Mouse (Mus musculus) embryonic facial prominence, embryonic 13.5 days (tissue): ENCODE measurements around the gene Shf. TPM values are rescaled to one million over a fixed set of nuclear protein-coding genes. Genes with fewer than 3 reads are reported as not detected.
"Not testable (repeated sequence)": the region's sequence is repeated elsewhere in the genome, so short reads cannot be mapped to it uniquely, and the experiment has no call there.

ENCODE experiments used
- ATAC-seq: fragments of 200-750 bp; cut with Nextera tagmentation; 2 replicates; pipeline ENCODE4 v1.8.0; 2017; ENCODE audit warnings: low read depth; ENCODE audit not compliant: insufficient number of reproducible peaks, insufficient read depth, low FRiP score, low TSS enrichment
- H3K27ac ChIP-seq: fragments of 300-500 bp; sonication (generic); 2 replicates; pipeline ENCODE4 v1.5.1; 2015; ENCODE audit warnings: moderate library complexity, mild to moderate bottlenecking, inconsistent platforms
- H3K27me3 ChIP-seq: fragments of 300-500 bp; sonication (generic); 2 replicates; pipeline ENCODE4 v1.6.1; 2015; ENCODE audit warnings: mild to moderate bottlenecking, inconsistent platforms
- H3K36me3 ChIP-seq: fragments of 300-500 bp; sonication (generic); 2 replicates; pipeline ENCODE4 v1.6.1; 2015; ENCODE audit warnings: mild to moderate bottlenecking, inconsistent platforms
- H3K4me1 ChIP-seq: fragments of 300-500 bp; sonication (generic); 2 replicates; pipeline ENCODE4 v1.6.1; 2015; ENCODE audit warnings: inconsistent platforms
- H3K4me2 ChIP-seq: fragments of 300-500 bp; sonication (generic); 2 replicates; pipeline ENCODE4 v1.6.1; 2015; ENCODE audit warnings: moderate library complexity, mild to moderate bottlenecking, inconsistent platforms
- H3K4me3 ChIP-seq: fragments of 300-500 bp; sonication (generic); 2 replicates; pipeline ENCODE4 v1.5.1; 2015; ENCODE audit warnings: mild to moderate bottlenecking, inconsistent platforms
- H3K9ac ChIP-seq: fragments of 300-500 bp; sonication (generic); 2 replicates; pipeline ENCODE4 v1.6.1; 2015; ENCODE audit warnings: mild to moderate bottlenecking, inconsistent platforms
- H3K9me3 ChIP-seq: fragments of 300-500 bp; sonication (generic); 2 replicates; pipeline ENCODE4 v1.6.1; 2016; ENCODE audit warnings: inconsistent platforms
- WGBS: fragments of 180-500 bp; shearing (Covaris S2); methylation state at CpG from one replicate; pipeline ENCODE4 v1.1.7; 2015; ENCODE audit warnings: mixed read lengths; 5-methylcytosine and 5-hydroxymethylcytosine counted together
- polyA plus RNA-seq: library from polyadenylated mRNA; unstranded; fragments of >200 nt; fragmentation: Nextera tagmentation; extraction: Ambion mirVana; gene quantifications from 2 replicates; pipeline ENCODE4 v1.2.1, GENCODE M21; 2015

Shf gene
- polyA plus RNA-seq, 1 experiment from 2014 or later, result 6.6 TPM

- no peak for ATAC-seq
- no peaks in the 10 kb centered on the region for H3K9me3 ChIP-seq
- H3K4me2 ChIP-seq, result no peak overlapping the region
- H3K36me3 ChIP-seq, result peaks cover 67% of the 10 kb centered on the region
- peaks cover 21% of the 10 kb centered on the region for H3K4me1 ChIP-seq
- H3K9ac ChIP-seq, result no peak overlapping the region
- WGBS, result 88% methylated on average over 5 of the region's 5 CpGs
- H3K4me3 ChIP-seq, result no peak overlapping the region
- H3K27ac ChIP-seq, result no peak overlapping the region
- no peaks in the 10 kb centered on the region for H3K27me3 ChIP-seq
Measured at GRCm38 (mm10) chr2:122355389-122355788, 13.6 kb downstream of the Shf start.

- no peak overlapping the region for H3K4me3 ChIP-seq
- peaks cover 28% of the 10 kb centered on the region for H3K4me1 ChIP-seq
- no peak overlapping the region for H3K9ac ChIP-seq
- H3K36me3 ChIP-seq, result peaks cover 61% of the 10 kb centered on the region
- ATAC-seq, result no peak
- H3K9me3 ChIP-seq, result no peaks in the 10 kb centered on the region
- WGBS, result 68% methylated on average over 12 of the region's 12 CpGs
- H3K27ac ChIP-seq, result no peak overlapping the region
- no peak overlapping the region for H3K4me2 ChIP-seq
- no peaks in the 10 kb centered on the region for H3K27me3 ChIP-seq
Measured at GRCm38 (mm10) chr2:122354191-122354929, 14.6 kb downstream of the Shf start.

- H3K4me3 ChIP-seq, result no peak overlapping the region
- peaks cover 55% of the 10 kb centered on the region for H3K36me3 ChIP-seq
- H3K27me3 ChIP-seq, result no peaks in the 10 kb centered on the region
- no peak overlapping the region for H3K27ac ChIP-seq
- no peak for ATAC-seq
- H3K9ac ChIP-seq, result no peak overlapping the region
- WGBS, result 84% methylated on average over 8 of the region's 8 CpGs
- H3K9me3 ChIP-seq, result no peaks in the 10 kb centered on the region
- no peak overlapping the region for H3K4me2 ChIP-seq
- H3K4me1 ChIP-seq, result peaks cover 32% of the 10 kb centered on the region
Measured at GRCm38 (mm10) chr2:122353765-122354164, 15.2 kb downstream of the Shf start.

GRCm38 (mm10) chr2:122352992-122353391 lies 16.0 kb downstream of the Shf start:
- Histone ChIP-seq H3K27me3 (no peaks in the 10 kb centered on the region), H3K4me2 (no peak overlapping the region), H3K27ac (no peak overlapping the region), H3K4me3 (no peak overlapping the region), H3K36me3 (peaks cover 50% of the 10 kb centered on the region), H3K9ac (no peak overlapping the region), H3K9me3 (no peaks in the 10 kb centered on the region), H3K4me1 (peaks cover 36% of the 10 kb centered on the region)
- ATAC-seq, result no peak
- 82% methylated on average over 6 of the region's 6 CpGs for WGBS

GRCm38 (mm10) chr2:122351931-122352329 lies 17.0 kb downstream of the Shf start:
- H3K4me1 ChIP-seq, result peaks cover 43% of the 10 kb centered on the region
- H3K27ac ChIP-seq, result peak overlapping the region; percentile 62
- whole genome bisulfite sequencing, result 56% methylated on average over 4 of the region's 4 CpGs
- H3K9me3 ChIP-seq, result no peaks in the 10 kb centered on the region
- H3K9ac ChIP-seq, result no peak overlapping the region
- H3K36me3 ChIP-seq, result peaks cover 39% of the 10 kb centered on the region
- no peak overlapping the region for H3K4me2 ChIP-seq
- H3K4me3 ChIP-seq, result no peak overlapping the region
- no peaks in the 10 kb centered on the region for H3K27me3 ChIP-seq
- no peak for ATAC-seq

- Histone ChIP-seq H3K27me3 (no peaks in the 10 kb centered on the region), H3K4me2 (no peak overlapping the region), H3K9ac (no peak overlapping the region), H3K27ac (peak overlapping the region; percentile 62), H3K9me3 (no peaks in the 10 kb centered on the region), H3K36me3 (peaks cover 35% of the 10 kb centered on the region), H3K4me1 (peaks cover 43% of the 10 kb centered on the region), H3K4me3 (no peak overlapping the region)
- 54% methylated on average over 5 of the region's 5 CpGs for WGBS
- no peak for ATAC-seq
Measured at GRCm38 (mm10) chr2:122351156-122351930, 17.6 kb downstream of the Shf start.

- WGBS, result 6% methylated on average over 14 of the region's 14 CpGs
- peak overlapping the region; percentile 99 for H3K27ac ChIP-seq
- H3K4me1 ChIP-seq, result peaks cover 46% of the 10 kb centered on the region
- H3K27me3 ChIP-seq, result no peaks in the 10 kb centered on the region
- no peaks in the 10 kb centered on the region for H3K9me3 ChIP-seq
- ATAC-seq, result peak; percentile 11
- peak overlapping the region; percentile 56 for H3K4me3 ChIP-seq
- H3K4me2 ChIP-seq, result peak overlapping the region; percentile 69
- H3K36me3 ChIP-seq, result peaks cover 16% of the 10 kb centered on the region
- H3K9ac ChIP-seq, result peak overlapping the region; percentile 88
Measured at GRCm38 (mm10) chr2:122349136-122349785, 19.7 kb downstream of the Shf start.

- H3K4me2 ChIP-seq, result peak overlapping the region; percentile 69
- peak; percentile 80 for ATAC-seq
- H3K36me3 ChIP-seq, result peaks cover 10% of the 10 kb centered on the region
- under 1% methylated on average over 61 of the region's 63 CpGs for WGBS
- H3K4me1 ChIP-seq, result peaks cover 46% of the 10 kb centered on the region
- peak overlapping the region; percentile 99 for H3K27ac ChIP-seq
- peak overlapping the region; percentile 88 for H3K9ac ChIP-seq
- no peaks in the 10 kb centered on the region for H3K9me3 ChIP-seq
- no peaks in the 10 kb centered on the region for H3K27me3 ChIP-seq
- peak overlapping the region; percentile 56 for H3K4me3 ChIP-seq
Measured at GRCm38 (mm10) chr2:122348531-122349131, 20.3 kb downstream of the Shf start.

- Histone ChIP-seq H3K4me3 (no peak overlapping the region), H3K4me2 (no peak overlapping the region), H3K9ac (no peak overlapping the region), H3K27me3 (no peaks in the 10 kb centered on the region), H3K9me3 (no peaks in the 10 kb centered on the region), H3K36me3 (no peaks in the 10 kb centered on the region), H3K4me1 (peaks cover 39% of the 10 kb centered on the region), H3K27ac (no peak overlapping the region)
- ATAC-seq, result no peak
- WGBS, result 90% methylated on average over 3 of the region's 3 CpGs
Measured at GRCm38 (mm10) chr2:122347257-122347656, 21.7 kb downstream of the Shf start.

- H3K9me3 ChIP-seq, H3K4me2 ChIP-seq, H3K27me3 ChIP-seq, ATAC-seq, H3K36me3 ChIP-seq, H3K9ac ChIP-seq, H3K4me3 ChIP-seq: not testable (repeated sequence)
- Histone ChIP-seq H3K4me1 (peaks cover 29% of the 10 kb centered on the region), H3K27ac (peak overlapping the region; percentile 56; the same call in 1 of the 2 replicates)
- 96% methylated on average over 6 of the region's 6 CpGs for WGBS
Measured at GRCm38 (mm10) chr2:122346164-122346563, 22.8 kb downstream of the Shf start.

GRCm38 (mm10) chr2:122345106-122345893 lies 23.7 kb downstream of the Shf start:
- no peaks in the 10 kb centered on the region for H3K9me3 ChIP-seq
- H3K27ac ChIP-seq, result peak overlapping the region; percentile 56; the same call in 1 of the 2 replicates

More at GRCm38 (mm10) chr2:122345106-122345893, 23.7 kb downstream of the Shf start:
- H3K36me3 ChIP-seq, result no peaks in the 10 kb centered on the region
- WGBS, result 76% methylated on average over 6 of the region's 6 CpGs
- no peak overlapping the region for H3K9ac ChIP-seq
- H3K4me3 ChIP-seq, result no peak overlapping the region
- H3K27me3 ChIP-seq, result no peaks in the 10 kb centered on the region
- peaks cover 25% of the 10 kb centered on the region for H3K4me1 ChIP-seq
- no peak for ATAC-seq
- no peak overlapping the region for H3K4me2 ChIP-seq
